Mouse (Mus musculus) thymus, adult 2 months (tissue): ENCODE data around the gene Mafb.

Experiments used
- CTCF ChIP-seq: fragments of 200-500 bp; IDR thresholded peaks from 2 replicates; pipeline ENCODE4 v1.5.1; 2012; ENCODE audit warnings: mild to moderate bottlenecking, control low read depth, low read length, moderate library complexity, borderline replicate concordance; ENCODE audit not compliant: control insufficient read depth, poor library complexity, insufficient read depth; ENCODE audit errors: extremely low read depth
- POLR2A ChIP-seq: fragments of 200-500 bp; IDR thresholded peaks from 2 replicates; pipeline ENCODE4 v1.6.1; 2012; ENCODE audit warnings: mild to moderate bottlenecking, low read length, control low read depth, moderate library complexity; ENCODE audit not compliant: control insufficient read depth, poor library complexity, insufficient read depth; ENCODE audit errors: extremely low read depth

GRCm38 (mm10) chr2:160321829-160322228, 45.0 kb downstream of the Mafb start:
- TF ChIP-seq POLR2A (no peak), CTCF (no peak)
